ENCODE assay signal across 31 mouse cellular contexts in the genomic region with DNA sequence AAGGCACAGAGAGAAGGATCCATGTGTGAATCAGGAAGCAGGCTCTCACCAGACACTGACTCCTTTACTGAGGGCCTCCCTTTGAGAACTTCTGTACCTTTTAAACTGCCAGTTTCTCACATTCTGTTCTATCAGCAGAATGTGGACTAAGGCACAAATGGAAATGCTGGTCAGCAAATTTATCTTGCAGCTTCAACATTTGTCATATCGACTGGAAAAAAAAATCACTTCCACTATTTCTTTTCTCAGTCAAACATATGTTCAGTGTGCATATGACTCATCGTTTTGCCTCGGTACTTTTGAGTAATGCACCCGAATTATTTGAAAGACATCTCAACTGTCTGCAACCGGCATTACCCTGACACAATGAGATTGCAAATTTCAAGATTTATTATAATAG.
DNase-seq lines count a peak whose midpoint lies in the region; ATAC-seq and TF ChIP-seq lines count a peak whose summit lies in the region.
"Had no signal": no experiment of that assay in that cellular context is flagged by ENCODE, and none has a peak within 500 bp of the region (broad histone marks: within the 10 kb centered on the region; RNA-seq: fewer than 3 reads in every experiment).

No protein-coding gene starts in this region.

- no peaks in the 10 kb centered on the region for H3K4me1 ChIP-seq in kidney, embryonic 16.5 days (ENCODE audit: insufficient read depth, low read length)
- H3K4me1 ChIP-seq: embryonic facial prominence, embryonic 10.5 days; embryonic facial prominence, embryonic 15.5 days; forebrain, embryonic 12.5 days; midbrain, embryonic 13.5 days; neural tube, embryonic 13.5 days; stomach, embryonic 15.5 days had no signal

- peak; percentile 61 for DNase-seq in cerebellum, adult 9-10 months
- DNase-seq in layer of hippocampus, adult 2 months (ENCODE audit: low spot score in 2 of 2) = peak in 1 of 2 experiments; percentile 25
- no peak for DNase-seq in layer of hippocampus, postnatal 10 days (ENCODE audit: low spot score in 2 of 2)
- DNase-seq in right cerebral cortex, adult 18-20 months = peak; percentile 26
- no peak for DNase-seq in right cerebral cortex, postnatal 4 days
- DNase-seq: adrenal gland, adult 8-10 months; cerebellum, postnatal 25 days; forebrain, postnatal 0 days; gastrocnemius, postnatal 10 days; heart, postnatal 10 days; kidney, adult 9 months; kidney, postnatal 25 days; liver; lung, adult 2 months; lung, postnatal 10 days; right cerebral cortex, postnatal 14 days; thymus, postnatal 25 days had no signal

- whole genome bisulfite sequencing in kidney, embryonic 16.5 days = 73% methylated on average over 5 of the region's 5 CpGs

- H3K4me2 ChIP-seq in kidney, embryonic 16.5 days (replicated peaks; ENCODE audit: low read depth, low read length) = no peak overlapping the region
- H3K4me2 ChIP-seq: embryonic facial prominence, embryonic 15.5 days; forebrain, embryonic 12.5 days; heart, embryonic 13.5 days; hindbrain, embryonic 14.5 days; midbrain, embryonic 13.5 days; neural tube, embryonic 13.5 days; stomach, embryonic 15.5 days had no signal

- H3K36me3 ChIP-seq in kidney, embryonic 16.5 days (ENCODE audit: insufficient read depth, low read length) = no peaks in the 10 kb centered on the region
- H3K36me3 ChIP-seq: embryonic facial prominence, embryonic 10.5 days; embryonic facial prominence, embryonic 15.5 days; forebrain, embryonic 12.5 days; G1E; heart, embryonic 13.5 days; midbrain, embryonic 13.5 days; neural tube, embryonic 13.5 days; stomach, embryonic 15.5 days had no signal

- H3K4me3 ChIP-seq in layer of hippocampus, adult 2 months = no peak overlapping the region
- H3K4me3 ChIP-seq in kidney, embryonic 16.5 days (ENCODE audit: low read length) = no peak overlapping the region
- H3K4me3 ChIP-seq: embryonic facial prominence, embryonic 10.5 days; embryonic facial prominence, embryonic 15.5 days; forebrain, embryonic 12.5 days; heart, embryonic 13.5 days; midbrain, embryonic 13.5 days; neural tube, embryonic 13.5 days; stomach, embryonic 15.5 days had no signal

- TF ChIP-seq CTCF in layer of hippocampus, adult 2 months (conservative IDR thresholded peaks at IDR 0.05) = no peak

- no peak for ATAC-seq in cerebellum, adult (ENCODE audit: insufficient number of reproducible peaks, low FRiP score, low TSS enrichment)
- no peak for ATAC-seq in kidney, embryonic 16.5 days (ENCODE audit: low FRiP score, low TSS enrichment)
- ATAC-seq: forebrain, postnatal 0 days; intestine, postnatal 0 days; midbrain, embryonic 13.5 days had no signal

- H3K27me3 ChIP-seq in kidney, embryonic 16.5 days (ENCODE audit: insufficient read depth, low read length) = no peaks in the 10 kb centered on the region
- H3K27me3 ChIP-seq: embryonic facial prominence, embryonic 15.5 days; forebrain, embryonic 12.5 days; heart, embryonic 13.5 days; midbrain, embryonic 13.5 days; neural tube, embryonic 13.5 days; stomach, embryonic 15.5 days had no signal

- H3K9me3 ChIP-seq in kidney, embryonic 16.5 days (ENCODE audit: low read length) = no peaks in the 10 kb centered on the region
- H3K9me3 ChIP-seq: embryonic facial prominence, embryonic 10.5 days; embryonic facial prominence, embryonic 15.5 days; forebrain, embryonic 12.5 days; heart, embryonic 13.5 days; midbrain, embryonic 13.5 days; neural tube, embryonic 13.5 days; stomach, embryonic 15.5 days had no signal

- H3K27ac ChIP-seq in layer of hippocampus, adult 2 months = peak overlapping the region; percentile 71
- no peak overlapping the region for H3K27ac ChIP-seq in kidney, embryonic 16.5 days (ENCODE audit: low read length)
- H3K27ac ChIP-seq: embryonic facial prominence, embryonic 10.5 days; embryonic facial prominence, embryonic 15.5 days; forebrain, embryonic 12.5 days; heart, embryonic 13.5 days; hindbrain, embryonic 14.5 days; liver, embryonic 14.5 days; macrophage; midbrain, embryonic 13.5 days; neural tube, embryonic 13.5 days; stomach, embryonic 15.5 days had no signal

- no peak overlapping the region for H3K9ac ChIP-seq in kidney, embryonic 16.5 days (replicated peaks; ENCODE audit: low read length)
- H3K9ac ChIP-seq: embryonic facial prominence, embryonic 15.5 days; forebrain, embryonic 12.5 days; forebrain, postnatal 0 days; heart, embryonic 13.5 days; hindbrain, embryonic 14.5 days; liver, embryonic 14.5 days; midbrain, embryonic 13.5 days; neural tube, embryonic 13.5 days; stomach, embryonic 15.5 days had no signal

Comparison
In these comparisons a context has a peak if more than half of its experiments do, and no peak if none do; other contexts are left out.
1. DNase-seq: peak in cerebellum, adult 9-10 months (single experiment) and right cerebral cortex, adult 18-20 months (single experiment); none in layer of hippocampus, postnatal 10 days (0 of 2) and right cerebral cortex, postnatal 4 days (single experiment).